Mouse (Mus musculus) spleen, embryonic (tissue): ENCODE data around the gene Pkn3.

Source experiments
- CTCF ChIA-PET: fragments of 350-600 bp; sonication (Branson Sonifier 250); formaldehyde crosslinking; loops from one replicate; lab custom pipeline; 2022; lab: Charles Lee

Pkn3 gene

DNA sequence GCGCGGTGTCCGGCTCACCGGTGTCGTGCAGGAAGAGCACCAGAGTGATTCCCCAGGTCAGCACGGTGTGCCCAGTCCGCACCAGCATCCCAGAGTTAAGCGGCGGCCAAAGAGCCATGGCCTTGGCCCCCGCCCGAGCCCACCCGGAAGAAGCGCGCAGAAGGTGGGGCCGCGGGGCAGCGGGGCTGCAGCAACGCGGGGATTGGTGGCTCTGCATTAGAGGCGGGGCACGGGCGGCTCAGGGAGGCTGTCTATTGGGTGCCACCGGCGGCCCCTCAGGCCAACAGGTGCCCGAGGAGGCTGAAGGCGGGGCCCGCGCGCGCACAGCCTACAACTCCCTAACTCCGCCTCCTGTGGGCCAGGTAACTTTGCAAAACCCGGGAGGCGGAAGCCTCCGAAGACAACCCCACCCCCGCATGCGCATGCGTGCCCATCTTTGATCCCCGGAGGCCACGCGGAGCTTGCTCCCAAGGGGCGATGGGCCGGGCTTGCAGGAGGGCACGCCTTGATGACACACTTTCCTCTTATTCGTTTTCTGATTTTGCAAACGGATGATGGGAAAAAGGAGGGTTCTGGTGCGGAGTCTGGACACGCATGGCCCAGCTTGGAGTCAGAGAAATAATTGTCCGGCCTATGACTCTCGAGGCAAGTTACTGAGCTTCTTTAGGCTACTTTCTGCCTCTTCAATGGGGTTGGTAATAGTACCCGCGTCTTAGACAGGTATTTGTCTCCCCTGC is 16.2 kb downstream of the Pkn3 start, which contains the start of gene Zdhhc12:
TSS of gene Zdhhc12 (minus strand) at position 178 of the 737 bp plus-strand sequence.
- CTCF ChIA-PET = no interaction called here

DNA sequence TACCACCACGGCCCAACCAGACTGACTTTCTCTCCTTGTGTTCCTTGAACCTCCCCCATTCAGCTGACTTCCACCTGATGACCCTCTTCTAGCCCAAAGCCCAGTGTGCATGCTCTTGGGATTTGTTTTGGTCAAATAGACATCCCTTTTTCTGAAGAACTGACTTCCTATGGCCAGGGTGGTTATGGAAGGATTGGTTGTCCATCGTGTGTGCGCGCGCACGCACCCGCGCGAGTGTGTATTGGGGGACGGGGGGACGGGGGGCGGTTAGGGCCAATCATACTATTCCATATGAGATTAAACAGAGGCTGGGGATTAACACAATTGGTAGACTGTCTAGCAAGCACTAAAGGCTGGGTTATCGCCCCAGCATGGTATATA is 16.7 kb downstream of the Pkn3 start:
- CTCF ChIA-PET = interaction anchor here (0.5 kb wide), 1 partner anchor 165 kb away, joined by 3 read pairs; no protein-coding TSS in a partner anchor

DNA sequence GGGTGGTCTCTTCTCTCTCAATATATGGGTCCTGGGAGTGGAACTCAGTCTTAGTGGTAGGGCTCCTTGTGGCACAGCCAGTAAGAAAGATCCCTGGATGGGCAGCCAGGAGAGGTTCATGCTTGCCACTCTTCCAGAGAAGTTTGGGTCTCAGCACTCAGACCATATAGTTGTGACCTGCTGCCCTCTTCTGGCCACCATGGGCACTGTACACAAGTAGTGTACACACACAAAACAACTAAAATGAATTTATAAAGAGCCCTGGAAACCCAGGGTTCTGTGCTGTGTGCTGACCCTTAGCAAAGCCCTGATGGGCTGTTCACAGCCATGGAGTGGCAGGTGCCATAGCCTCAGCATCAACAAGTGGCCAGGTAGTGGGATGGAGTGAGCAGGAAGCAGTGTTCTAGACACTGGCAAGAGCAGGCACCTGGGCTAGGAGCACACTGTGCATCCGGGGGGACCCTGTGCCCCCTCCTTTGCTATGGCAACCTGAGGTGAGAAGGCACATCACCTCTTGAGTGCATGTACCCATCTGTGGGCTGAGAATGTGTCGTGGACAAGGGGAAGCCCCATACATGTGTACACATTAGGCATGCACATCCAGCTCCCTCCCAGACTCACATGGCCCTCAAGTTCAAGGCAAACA is 18.5 kb downstream of the Pkn3 start:
- CTCF ChIA-PET = no interaction called here

DNA sequence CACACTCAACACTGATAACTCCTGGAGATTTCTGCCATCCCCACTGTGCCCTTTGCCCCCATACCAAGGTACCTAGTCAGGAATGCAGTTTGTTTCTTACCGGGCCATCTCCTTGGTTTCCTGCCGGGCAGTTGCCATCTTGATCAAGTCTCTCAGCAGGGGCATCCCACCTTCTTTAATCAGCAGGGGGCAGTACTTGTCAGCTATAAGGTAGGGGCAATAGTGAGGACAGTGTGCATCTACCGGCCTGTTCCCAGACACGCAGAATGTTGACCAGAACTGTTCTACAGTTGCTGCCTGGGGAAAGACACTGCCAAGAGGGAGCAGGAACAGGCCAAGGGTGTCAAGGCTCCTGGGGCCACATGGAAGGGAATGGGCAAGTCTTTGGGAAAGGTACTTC is 22.7 kb downstream of the Pkn3 start:
- CTCF ChIA-PET = no interaction called here

DNA sequence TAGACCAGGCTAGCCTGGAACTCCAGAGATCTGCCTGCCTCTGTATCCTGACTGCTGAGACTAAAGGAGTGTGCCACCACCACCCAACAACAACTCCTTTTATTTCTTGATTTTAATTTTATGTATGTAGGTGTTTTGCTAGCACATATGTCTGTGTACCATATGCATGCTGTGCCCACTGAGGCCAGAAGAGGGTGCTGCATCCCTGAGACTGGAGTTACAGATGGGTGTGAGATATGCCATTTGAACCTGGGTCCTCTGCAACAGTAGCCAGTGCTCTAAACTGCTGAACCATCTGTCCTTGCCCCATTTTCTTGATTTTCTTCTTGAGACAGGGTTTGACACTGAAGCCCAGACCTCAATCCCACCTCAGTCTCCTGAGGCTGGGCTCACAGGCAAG is 28.9 kb downstream of the Pkn3 start:
- CTCF ChIA-PET = interaction anchor here (0.7 kb wide), 1 partner anchor 24 kb away, joined by 3 read pairs; no protein-coding TSS in a partner anchor

DNA sequence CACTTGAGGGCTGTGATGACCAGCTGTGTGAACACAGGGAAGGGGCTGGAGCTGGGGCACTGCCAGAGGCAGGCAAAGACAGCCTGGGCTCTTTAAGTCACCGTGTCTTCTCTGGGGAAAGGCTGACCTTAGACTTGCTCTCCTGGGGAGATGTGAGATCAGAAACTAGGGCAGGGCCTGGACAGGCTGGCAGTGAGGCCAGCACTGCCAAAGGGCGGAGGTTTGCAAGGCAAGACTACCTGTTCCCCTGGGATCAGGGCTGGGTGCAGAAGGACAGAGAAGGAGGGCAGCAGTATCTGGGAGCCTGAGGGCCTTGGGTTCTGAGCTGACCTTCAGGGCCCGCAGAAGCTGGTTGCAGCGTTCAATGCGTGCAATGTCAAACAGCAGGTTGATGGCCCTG is 30.2 kb downstream of the Pkn3 start:
- CTCF ChIA-PET = no interaction called here

DNA sequence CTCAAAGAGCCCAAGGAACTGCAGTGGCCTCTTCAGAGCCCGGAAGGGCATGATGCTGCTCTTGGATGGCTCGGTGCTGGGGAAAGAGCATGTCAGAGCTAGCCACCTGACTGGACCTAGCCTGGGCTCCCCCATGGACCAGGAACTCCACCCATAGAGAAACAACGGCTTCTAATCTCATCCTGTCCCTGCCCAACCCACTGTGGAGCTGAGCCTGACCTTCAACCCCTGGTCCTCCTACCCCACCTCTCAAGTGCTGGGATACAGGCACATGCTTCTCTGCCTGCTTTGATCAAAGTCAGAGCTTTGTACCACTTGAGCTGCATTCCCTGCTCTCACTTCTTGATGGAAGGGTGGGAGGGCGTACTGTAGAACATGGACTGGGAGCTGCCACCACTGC is 30.8 kb downstream of the Pkn3 start:
- CTCF ChIA-PET = interaction anchor here (0.7 to 1.0 kb wide), 2 partner anchors 9 to 69 kb away, joined by 3 read pairs; no protein-coding TSS in a partner anchor

DNA sequence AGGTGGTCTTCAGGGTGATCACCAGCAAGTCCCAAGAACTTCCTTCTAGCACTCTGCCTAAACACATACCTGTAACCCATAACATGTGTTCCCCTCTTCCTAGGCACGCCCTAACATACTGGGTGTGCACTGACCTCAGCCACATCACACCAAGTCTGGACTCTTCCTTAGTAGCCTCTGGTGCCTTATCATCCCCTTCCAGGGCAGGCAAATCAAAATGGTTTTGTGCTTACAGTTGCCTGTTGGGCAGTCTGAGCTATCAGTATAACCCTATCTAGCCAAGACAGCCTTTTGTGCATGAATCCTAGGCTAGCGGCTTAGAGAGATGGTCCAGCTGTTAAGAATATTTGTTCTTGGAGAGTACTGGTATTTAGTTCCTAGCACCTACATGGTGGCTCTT is 34.0 kb downstream of the Pkn3 start:
- CTCF ChIA-PET = no interaction called here

DNA sequence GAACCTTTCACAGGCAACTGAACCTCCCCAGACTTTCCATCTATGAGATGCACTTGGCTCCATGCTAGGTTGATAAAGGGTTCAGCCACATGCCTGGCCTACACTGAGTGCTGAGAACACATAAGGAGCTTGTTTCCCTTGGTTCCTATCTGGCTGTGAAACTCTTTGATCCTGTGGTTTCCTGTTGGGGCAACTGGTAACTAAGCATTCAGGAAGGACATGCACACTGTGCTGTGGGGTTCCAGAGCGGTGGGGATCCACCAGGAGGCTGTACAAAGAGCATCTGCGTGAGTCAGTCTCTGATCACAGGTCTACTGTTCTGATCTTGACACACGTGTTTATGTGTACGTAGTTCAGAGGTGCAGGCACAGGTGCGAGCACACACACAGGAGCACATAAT is 35.1 kb downstream of the Pkn3 start:
- CTCF ChIA-PET = no interaction called here

DNA sequence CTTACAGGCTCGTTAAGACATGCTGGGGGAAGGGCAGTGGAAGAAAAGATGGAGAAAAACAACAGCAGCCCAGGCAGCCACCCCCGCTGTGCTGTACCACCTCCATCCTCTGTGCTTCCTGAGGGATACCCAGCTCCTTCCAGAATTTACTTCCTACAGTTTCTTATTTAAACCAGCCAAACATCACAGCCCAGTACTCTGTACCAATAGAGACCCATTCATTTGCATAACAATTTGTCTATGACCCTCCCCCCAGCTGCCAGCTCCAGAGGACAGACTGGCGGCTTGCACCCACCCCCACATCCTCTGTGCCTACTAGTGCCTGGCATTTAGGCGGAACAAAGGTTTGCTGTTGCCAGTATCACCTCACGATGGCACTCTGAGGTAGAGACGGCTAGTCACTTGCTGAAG is 42.2 kb downstream of the Pkn3 start:
- CTCF ChIA-PET = interaction anchor here (0.8 kb wide), 1 partner anchor 42 kb away, joined by 3 read pairs; no protein-coding TSS in a partner anchor

DNA sequence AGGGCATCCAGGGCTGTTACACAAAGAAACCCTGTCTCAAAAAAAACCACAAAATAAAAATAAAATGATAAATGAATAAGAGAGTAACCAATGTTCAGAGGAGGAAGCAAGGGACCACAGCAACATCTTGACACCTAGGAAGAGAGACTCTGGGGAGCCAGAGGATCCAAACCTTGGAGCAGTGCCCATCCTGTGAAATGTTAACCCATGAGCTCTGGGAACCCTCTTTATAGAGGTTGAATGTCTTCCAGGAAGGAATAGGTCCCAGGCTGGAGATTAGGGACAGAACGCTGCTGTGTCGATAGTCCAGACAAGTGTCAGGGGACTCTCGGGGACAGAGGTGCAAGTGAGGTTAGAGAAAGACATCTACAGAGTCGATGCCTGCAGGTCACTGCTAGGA is 42.8 kb downstream of the Pkn3 start:
- CTCF ChIA-PET = no interaction called here

DNA sequence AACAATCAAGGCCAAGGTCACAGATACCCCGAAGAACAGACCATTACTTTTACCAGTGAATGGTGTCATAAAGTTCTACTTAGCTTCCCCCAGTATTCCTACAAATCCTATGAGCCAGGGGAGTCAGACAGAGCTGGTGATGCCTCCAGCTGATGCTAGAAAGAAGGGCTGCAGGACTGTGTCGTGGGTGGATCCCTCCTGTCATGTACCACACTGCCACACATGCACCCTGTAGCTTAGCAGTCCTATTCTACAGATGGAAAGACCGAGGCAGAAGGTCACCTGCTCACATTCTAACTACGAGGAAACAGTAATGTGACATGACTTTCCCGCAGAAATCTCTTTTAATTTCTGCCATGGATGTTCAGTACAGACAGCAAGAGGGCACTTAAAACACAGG is 45.3 kb downstream of the Pkn3 start:
- CTCF ChIA-PET = no interaction called here

DNA sequence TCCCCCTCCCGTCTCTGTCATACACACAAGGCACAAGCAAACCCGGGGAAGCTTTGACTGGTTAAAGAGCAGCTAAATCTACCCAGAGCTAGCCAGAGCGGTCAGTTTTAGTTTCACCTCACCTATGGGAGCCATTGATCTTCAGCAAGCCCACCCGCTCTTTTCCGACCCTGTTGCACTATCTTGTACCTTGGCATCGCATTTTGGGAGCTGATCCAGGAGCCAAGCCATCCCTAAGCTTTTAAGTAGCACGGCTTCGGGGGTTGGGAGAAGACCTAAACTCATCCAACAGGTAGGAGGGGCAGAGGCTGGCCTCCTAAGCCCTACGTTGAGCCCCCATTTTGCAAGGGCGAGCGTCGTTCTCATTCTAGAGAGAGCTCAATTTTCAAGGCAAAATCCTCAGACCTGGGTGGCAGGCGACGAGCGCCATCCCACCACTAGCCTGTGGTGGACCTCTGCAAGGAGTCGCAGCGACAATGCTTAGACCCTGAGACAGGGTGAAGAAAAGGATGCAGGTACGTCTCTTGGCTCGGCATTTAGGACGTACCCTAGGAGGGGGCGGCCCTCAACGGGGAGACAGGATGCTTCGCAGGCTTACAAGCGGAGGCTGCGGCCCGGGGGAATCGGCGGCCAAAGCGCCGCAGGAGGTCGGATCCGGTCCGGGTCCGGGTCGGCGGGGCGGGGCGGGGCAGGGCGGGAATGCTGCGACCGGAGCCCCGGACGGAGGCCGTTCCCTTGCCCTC is 46.4 kb downstream of the Pkn3 start:
- CTCF ChIA-PET = interaction anchor here (0.5 kb wide), 1 partner anchor 73 kb away, joined by 4 read pairs; no protein-coding TSS in a partner anchor

DNA sequence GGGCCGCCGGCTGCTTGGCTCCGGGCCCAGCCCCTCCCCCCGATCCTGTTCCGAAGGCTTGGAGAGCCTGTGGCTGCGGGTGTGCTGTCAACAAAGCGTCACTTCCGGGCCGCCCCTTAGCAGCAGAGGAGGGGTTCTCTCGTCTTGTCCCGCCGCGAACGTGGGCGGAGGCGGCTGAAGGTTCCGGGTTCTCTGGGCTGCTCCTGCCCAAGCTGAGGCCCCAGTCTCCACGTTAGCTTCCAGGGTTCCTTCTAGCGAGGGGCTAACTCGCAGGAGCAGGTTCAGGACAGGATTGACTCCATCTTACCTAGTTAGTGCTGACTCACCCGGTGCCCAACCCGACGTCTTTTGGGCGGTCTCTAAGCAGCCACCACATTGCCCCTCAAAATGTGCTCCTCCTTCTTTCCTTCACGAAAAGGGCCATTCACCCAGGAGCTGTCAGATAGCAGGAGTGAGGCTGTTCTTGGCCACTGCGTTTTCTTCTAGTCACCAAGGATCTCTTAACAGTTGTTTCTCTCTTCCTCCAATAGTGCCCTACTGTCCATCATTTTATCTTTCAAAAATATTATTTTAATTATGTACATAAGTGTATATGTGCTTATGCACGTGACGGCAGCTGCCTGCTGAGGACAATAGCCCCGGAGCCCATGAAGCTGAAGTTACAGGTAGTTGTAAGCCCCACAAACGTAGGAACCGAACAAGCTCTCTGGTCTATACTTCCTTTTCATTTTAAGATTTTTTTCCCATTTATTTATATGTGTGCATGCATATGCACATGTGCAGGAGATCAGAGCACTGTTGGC is 47.2 kb downstream of the Pkn3 start, which contains the start of gene Zer1:
TSS of gene Zer1 (minus strand) at position 114 of the 803 bp plus-strand sequence.
- CTCF ChIA-PET = interaction anchor here (0.5 kb wide), 1 partner anchor 74 kb away, joined by 4 read pairs; no protein-coding TSS in a partner anchor

DNA sequence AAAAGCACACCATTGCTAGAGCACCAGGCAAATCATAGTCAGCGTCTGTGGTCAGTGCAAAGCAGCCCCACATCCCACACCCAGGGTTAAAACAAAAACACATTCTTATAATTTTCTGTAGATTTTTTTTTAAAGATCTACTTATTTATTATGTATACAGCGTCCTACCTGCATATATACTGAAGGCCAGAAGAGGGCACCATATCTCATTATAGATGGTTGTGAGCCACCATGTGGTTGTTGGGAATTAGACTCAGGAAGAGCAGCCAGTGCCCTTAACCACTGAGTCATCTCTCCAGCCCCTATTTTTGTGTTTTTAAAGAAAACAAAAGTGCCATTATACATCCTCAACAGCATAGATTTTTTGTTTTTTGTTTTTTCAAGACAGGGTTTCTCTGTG is 51.3 kb downstream of the Pkn3 start:
- CTCF ChIA-PET = interaction anchor here (0.6 kb wide), 2 partner anchors 667 to 696 kb away, joined by 3 to 4 read pairs; no protein-coding TSS in a partner anchor

DNA sequence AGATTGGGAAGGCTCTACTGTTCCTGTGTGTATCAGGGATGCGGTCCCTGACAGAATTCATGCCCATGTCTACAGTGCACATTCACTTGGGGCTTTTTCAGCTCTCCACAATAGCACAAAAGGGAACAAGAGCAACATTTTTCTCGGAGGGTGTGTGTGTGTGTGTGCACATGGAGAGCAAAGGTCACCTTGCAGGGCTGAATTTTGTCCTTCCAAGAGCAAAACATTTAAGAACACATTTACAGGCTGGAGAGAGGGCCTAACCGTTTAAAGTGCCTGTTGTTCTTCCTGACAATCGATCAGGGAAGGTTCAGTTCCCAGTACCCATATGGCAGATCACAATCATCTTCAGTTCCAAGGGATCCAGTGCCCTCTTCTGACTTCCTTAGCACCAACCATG is 52.7 kb downstream of the Pkn3 start:
- CTCF ChIA-PET = no interaction called here

DNA sequence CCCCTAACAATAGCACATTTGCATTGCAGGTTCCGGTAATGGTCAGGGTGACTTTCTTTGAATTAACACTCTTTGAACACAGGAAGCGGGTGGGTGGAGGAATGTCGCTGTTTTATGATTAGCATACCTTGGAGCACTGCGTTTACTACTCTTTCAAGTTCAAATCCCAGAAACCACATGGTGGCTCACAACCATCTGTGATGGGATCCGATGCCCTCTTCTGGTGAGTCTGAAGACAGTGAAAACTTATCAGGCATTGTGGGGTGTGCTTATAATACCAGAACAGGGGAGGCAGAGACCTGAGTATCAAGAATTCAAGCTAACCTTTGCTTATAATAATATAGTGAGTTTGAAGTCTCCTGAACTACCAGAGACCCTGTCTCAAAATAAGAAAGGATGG is 53.8 kb downstream of the Pkn3 start:
- CTCF ChIA-PET = interaction anchor here (0.6 kb wide), 1 partner anchor 66 kb away, joined by 3 read pairs; no protein-coding TSS in a partner anchor

DNA sequence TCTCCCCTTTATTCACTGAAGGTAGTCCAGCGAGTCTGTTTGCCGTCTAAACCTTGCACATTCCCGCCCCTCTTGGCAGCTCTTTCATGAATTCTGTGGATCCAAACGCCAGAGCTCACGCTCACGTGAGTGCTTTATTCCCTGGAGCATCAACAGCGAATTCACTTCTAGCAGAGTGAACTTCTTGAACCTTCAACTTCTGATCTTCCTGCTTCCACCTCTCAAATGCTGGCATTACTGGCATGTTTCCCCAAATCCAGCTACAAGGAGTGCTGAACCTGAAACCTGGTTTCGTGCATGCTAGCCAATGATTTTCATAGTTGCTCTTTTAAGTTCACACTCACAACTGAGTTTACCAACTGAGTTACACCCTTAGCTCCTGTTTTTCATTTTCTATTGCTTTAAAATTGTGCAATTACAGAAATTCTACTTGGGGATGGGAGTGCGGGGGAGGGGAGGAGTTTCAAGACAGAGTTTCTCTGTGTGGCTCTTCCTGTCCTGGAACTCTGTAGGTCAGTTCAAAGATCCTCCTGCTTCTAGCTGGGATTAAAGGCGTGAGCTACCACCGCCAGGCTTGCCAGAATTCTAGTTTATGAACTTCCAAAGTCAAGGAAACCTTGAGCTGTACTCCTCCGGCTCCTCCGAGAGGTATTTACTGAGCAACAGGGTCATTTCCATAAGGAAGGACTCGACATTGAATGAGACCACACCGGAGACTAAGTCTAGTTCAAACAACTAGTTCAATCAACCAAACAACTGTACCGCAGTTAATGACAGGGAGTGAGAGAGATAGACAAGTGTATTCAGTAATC is 55.5 kb downstream of the Pkn3 start:
- CTCF ChIA-PET = no interaction called here

DNA sequence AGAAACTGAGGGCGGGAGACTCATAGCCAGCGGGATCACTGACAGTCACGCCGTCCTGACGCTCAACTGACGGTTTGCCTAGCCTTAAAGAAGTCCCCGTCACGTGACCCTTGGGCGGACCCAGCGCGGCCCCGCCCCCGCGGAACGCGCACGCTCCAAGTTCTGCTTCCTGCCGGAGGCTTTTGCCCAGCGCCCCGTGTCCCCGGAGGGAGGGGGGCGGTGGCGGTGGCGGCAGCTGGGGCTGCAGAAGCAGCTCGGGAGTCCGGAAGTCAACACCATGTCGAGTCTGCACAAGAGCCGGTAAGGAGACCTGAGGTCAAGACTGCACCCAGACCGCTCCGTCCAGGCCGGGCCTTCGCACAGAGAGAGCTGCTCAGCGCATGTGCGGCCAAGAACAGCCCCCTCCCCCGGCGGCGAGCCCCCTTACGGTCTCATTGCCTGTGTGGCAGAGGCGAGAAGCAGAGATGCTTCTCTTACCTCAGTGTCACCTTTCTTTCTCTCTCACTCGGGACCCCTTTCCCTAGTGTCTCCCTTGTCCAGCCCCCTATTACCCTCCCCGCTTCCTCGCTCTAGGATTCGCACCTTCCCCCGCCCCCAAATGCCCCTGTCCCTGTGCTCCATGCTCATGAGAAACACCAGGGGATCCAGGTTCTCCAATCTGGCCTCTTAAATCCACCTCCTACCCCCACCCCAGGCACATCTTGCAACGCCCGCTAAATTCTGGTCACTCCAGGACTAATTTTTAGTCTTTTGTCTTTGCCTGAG is 56.3 kb downstream of the Pkn3 start, which contains the start of gene Tbc1d13:
TSS of gene Tbc1d13 (plus strand) at position 134 of the 765 bp plus-strand sequence.
- CTCF ChIA-PET = interaction anchor here (0.6 to 0.9 kb wide), 3 partner anchors 28 to 76 kb away, joined by 3 to 4 read pairs (median 4); partner anchors contain the start of gene Spout1
